ENCODE assay signal across 13 mouse cellular contexts in the genomic region with DNA sequence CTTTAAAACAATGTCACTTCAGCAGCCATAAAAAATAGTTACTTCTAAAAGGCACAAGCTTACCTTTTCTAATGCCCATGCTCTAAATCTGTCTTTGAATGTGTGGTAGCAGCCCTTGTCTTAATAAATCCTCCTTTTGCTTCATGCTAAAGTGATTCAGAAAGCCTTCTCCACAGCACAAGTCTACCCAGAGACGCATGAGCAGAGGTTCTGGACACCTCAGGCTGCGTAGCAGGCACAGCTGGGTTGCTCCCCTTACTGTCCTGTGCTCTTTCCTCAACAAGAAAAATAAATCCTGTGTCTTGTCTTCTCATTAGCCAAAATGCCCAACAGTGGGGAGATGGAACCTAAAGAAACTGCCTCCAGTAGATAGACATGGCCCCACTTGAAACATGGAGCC.
"Had no signal": no experiment of that assay in that cellular context is flagged by ENCODE, and none has a peak within 500 bp of the region (broad histone marks: within the 10 kb centered on the region; RNA-seq: fewer than 3 reads in every experiment).

No protein-coding gene starts in this region.

- DNase-seq: gastrocnemius, postnatal 14 days; gastrocnemius, postnatal 36 days; heart, adult 11 months; heart, adult 2 months; heart, postnatal 14 days; heart, postnatal 36 days; kidney, adult 18-20 months; kidney, adult 8-10 months; kidney, postnatal 10 days; kidney, postnatal 25 days; kidney, postnatal 4 days; liver; liver, embryonic 13.5 days had no signal
